Mouse (Mus musculus) limb, embryonic 11.5 days (tissue): ENCODE data around the gene Adat3. TPM values are rescaled to one million over a fixed set of nuclear protein-coding genes. Genes with fewer than 3 reads are reported as not detected.

ENCODE experiments used
- ATAC-seq: fragments of 200-750 bp; cut with Nextera tagmentation; 2 replicates; pipeline ENCODE4 v1.8.0; 2017; ENCODE audit warnings: low read depth; ENCODE audit not compliant: insufficient number of reproducible peaks, low FRiP score, low TSS enrichment
- DNase-seq: peaks from one replicate; pipeline ENCODE4 v3.0.0-alpha.2; 2015; ENCODE audit warnings: low spot score
- H3K27ac ChIP-seq: fragments of 300-500 bp; sonication (generic); replicated peaks from 2 replicates; pipeline ENCODE4 v1.5.1; 2014; ENCODE audit warnings: low read depth, mild to moderate bottlenecking, low read length
- H3K27me3 ChIP-seq: fragments of 300-500 bp; sonication (generic); 2 replicates; pipeline ENCODE4 v1.6.1; 2014; ENCODE audit warnings: mild to moderate bottlenecking, low read length, mixed read lengths; ENCODE audit not compliant: control insufficient read depth, insufficient read depth
- H3K36me3 ChIP-seq: fragments of 300-500 bp; sonication (generic); 2 replicates; pipeline ENCODE4 v1.6.1; 2014; ENCODE audit warnings: mild to moderate bottlenecking, low read length, moderate library complexity, mixed read lengths; ENCODE audit not compliant: control insufficient read depth, insufficient read depth
- H3K4me1 ChIP-seq: fragments of 300-500 bp; sonication (generic); 2 replicates; pipeline ENCODE4 v1.6.1; 2014; ENCODE audit warnings: low read length, mixed read lengths; ENCODE audit not compliant: control insufficient read depth, insufficient read depth
- H3K4me2 ChIP-seq: fragments of 300-500 bp; sonication (generic); 2 replicates; pipeline ENCODE4 v1.6.1; 2014; ENCODE audit warnings: low read depth, mild to moderate bottlenecking, moderate library complexity; ENCODE audit not compliant: severe bottlenecking
- H3K4me3 ChIP-seq: fragments of 300-500 bp; sonication (generic); 2 replicates; pipeline ENCODE4 v1.5.1; 2014; ENCODE audit warnings: low read depth, low read length
- H3K9ac ChIP-seq: fragments of 300-500 bp; sonication (generic); 2 replicates; pipeline ENCODE4 v1.6.1; 2014; ENCODE audit warnings: mild to moderate bottlenecking, low read length
- H3K9me3 ChIP-seq: fragments of 300-500 bp; sonication (generic); 2 replicates; pipeline ENCODE4 v1.6.1; 2016; ENCODE audit warnings: low read length; ENCODE audit not compliant: control insufficient read depth
- WGBS: fragments of 180-500 bp; shearing (Covaris S2); extraction: QIAGEN DNeasy Blood & Tissue Kit; methylation state at CpG from one replicate; pipeline ENCODE4 v1.1.7; 2014; 5-methylcytosine and 5-hydroxymethylcytosine counted together
- polyA plus RNA-seq: library from polyadenylated mRNA; unstranded; fragments of >200 nt; fragmentation: Nextera tagmentation; extraction: Ambion mirVana; gene quantifications from 2 replicates; pipeline ENCODE4 v1.2.1, GENCODE M21; 2014

Gene Adat3
- polyA plus RNA-seq, 1 experiment from 2014 or later, result 9.8 TPM

DNA sequence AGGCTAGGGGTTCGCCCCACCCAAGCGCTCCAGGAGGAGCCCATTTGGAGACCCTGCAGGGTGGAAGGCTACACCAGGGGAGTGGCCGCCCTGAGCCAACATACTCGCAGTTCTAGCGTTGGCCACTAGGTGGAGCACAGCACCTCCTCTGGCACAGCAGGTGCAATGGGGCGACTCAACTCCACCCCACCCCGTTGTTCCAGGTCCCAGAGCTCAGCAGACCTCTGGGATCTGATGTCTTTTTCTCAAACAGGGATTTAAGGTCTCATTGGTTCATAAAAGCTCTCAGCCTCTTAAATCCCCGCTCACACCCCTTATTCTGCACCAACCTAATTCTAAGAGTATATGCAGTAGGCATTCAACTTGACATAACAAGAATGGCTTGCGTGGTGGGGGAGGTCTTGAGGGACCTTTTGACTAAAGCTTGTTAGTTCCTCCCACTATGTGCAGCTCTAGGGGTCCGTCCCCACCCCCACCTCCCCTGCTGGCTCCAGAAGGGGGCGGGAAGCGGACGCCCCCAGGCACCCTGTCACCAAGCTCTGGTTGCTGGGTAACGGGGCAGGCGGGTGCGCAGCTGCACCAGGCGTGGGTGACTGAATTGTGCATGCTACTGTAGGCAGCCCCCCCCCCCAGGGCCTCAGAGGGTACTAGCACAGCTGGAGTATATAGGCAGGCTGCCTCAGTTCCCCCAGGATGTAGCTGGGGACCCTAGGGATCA, 36.1 kb upstream of the Adat3 start:
- Histone ChIP-seq H3K9ac (no peak overlapping the region), H3K27ac (no peak overlapping the region), H3K4me3 (no peak overlapping the region), H3K9me3 (no peaks in the 10 kb centered on the region), H3K36me3 (no peaks in the 10 kb centered on the region), H3K27me3 (no peaks in the 10 kb centered on the region), H3K4me1 (peaks cover 15% of the 10 kb centered on the region), H3K4me2 (no peak overlapping the region)
- ATAC-seq, result no peak
- DNase-seq, result peak; percentile 94
- 27% methylated on average over 17 of the region's 17 CpGs for WGBS

DNA sequence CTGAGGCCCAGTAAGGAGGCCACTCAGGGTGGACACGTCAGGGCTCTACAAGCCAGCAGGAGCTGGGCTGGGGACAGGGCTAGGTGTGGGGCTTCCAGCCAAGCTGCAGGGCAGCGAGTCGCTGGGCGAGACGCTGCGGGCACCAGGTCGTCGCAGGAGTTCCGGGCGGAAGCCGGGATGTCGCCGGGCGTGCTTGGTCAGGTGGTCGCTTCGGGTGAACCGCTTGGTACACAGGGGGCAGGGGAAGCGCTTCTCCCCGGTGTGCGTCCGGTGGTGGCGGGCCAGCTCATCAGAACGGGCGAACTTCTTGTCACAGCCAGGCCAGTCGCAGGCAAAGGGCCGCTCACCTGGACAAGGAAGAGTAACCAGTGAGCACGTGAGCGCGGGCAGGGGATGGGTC, 33.8 kb upstream of the Adat3 start:
- Histone ChIP-seq H3K27me3 (no peaks in the 10 kb centered on the region), H3K36me3 (no peaks in the 10 kb centered on the region), H3K9me3 (no peaks in the 10 kb centered on the region), H3K9ac (no peak overlapping the region), H3K27ac (no peak overlapping the region), H3K4me1 (peaks cover 19% of the 10 kb centered on the region), H3K4me3 (no peak overlapping the region), H3K4me2 (no peak overlapping the region)
- no peak for ATAC-seq
- DNase-seq, result no peak
- 95% methylated on average over 29 of the region's 29 CpGs for WGBS

GRCm38 (mm10) chr10:80569664-80570066, 33.0 kb upstream of the Adat3 start:
- Histone ChIP-seq H3K27ac (no peak overlapping the region), H3K9ac (no peak overlapping the region), H3K9me3 (no peaks in the 10 kb centered on the region), H3K27me3 (no peaks in the 10 kb centered on the region), H3K4me1 (peaks cover 19% of the 10 kb centered on the region), H3K4me2 (no peak overlapping the region), H3K4me3 (no peak overlapping the region), H3K36me3 (no peaks in the 10 kb centered on the region)
- WGBS, result 28% methylated on average over 10 of the region's 10 CpGs
- no peak for ATAC-seq
- DNase-seq, result peak; percentile 66

DNA sequence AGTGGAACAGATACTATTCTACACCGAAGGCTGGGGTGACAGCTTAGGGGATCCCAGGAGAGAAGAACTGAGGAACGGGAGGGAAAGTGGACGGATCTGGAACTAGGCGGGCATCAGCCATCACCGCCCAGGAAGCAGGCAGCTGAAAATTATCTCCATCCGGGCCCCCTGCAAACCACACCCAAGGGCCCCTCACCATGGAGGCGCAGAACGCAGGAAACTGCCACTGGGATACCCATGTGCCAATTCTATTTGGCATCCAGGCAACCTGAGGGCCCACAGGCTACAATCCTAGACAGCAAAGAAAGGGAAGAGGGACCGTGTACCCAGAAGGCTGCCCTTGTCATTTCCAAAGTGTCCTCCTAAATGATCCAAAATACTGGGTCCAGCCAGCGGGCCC, 32.3 kb upstream of the Adat3 start:
- no peaks in the 10 kb centered on the region for H3K36me3 ChIP-seq
- H3K4me1 ChIP-seq, result peaks cover 21% of the 10 kb centered on the region
- ATAC-seq (no peak), DNase-seq (no peak)
- H3K27ac ChIP-seq, result peak overlapping the region; percentile 65
- H3K4me3 ChIP-seq, result no peak overlapping the region
- no peaks in the 10 kb centered on the region for H3K27me3 ChIP-seq
- no peaks in the 10 kb centered on the region for H3K9me3 ChIP-seq
- no peak overlapping the region for H3K9ac ChIP-seq
- 86% methylated on average over 10 of the region's 10 CpGs for WGBS
- H3K4me2 ChIP-seq, result peak overlapping the region; percentile 48

DNA sequence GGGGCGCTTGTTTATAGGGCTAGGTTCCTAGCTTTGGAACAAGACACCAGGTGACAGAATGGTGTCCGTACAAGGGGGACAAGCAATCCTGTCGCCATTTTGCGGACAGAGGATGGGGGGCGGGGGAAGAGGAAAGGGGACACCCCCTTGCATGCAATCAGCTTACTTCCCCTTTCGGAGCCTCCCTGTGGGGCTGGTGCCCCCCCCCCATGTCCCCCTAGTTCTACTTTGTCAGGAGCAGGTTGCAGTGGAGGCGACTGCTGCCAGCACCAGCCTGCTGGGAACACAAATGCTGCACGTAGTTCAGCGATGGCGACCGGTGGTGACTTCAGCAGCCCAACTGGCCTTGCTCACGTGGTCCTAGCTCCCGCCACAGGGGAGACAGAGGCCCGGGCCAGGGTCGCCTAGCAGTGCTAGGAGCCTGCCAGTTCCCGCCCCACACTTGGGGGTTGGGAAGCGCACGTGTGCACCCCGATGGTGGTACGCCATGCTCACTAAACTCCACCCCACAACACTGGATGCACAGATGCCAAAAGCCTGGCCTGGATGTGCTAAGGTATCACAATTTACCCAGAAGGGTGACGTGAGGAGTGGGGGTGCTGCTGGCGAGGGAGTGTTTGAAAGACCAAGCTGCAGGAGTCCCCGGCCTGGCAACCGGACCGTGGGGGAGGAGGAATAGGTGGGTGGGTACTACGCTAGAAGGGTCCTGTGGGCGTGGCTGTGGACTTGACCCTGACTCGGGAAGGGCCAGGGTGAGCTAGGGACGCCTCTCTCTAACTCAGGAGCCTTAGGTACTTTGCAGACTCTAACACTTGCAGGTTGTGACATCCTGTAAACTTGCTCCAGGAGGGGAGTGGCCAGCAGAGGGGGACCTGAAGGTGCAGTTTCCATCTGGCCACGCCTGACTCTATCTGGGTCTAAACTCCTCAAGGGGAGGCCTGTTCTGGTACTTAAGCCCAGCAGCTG, 31.5 kb upstream of the Adat3 start:
- ATAC-seq, result peak; percentile 48; the same call in 1 of the 2 replicates
- Histone ChIP-seq H3K4me2 (peak overlapping the region; percentile 48), H3K4me3 (peak overlapping the region; percentile 20), H3K9ac (peak overlapping the region; percentile 55), H3K9me3 (no peaks in the 10 kb centered on the region), H3K36me3 (no peaks in the 10 kb centered on the region), H3K27me3 (no peaks in the 10 kb centered on the region), H3K4me1 (peaks cover 27% of the 10 kb centered on the region), H3K27ac (peak overlapping the region; percentile 65)
- DNase-seq, result peak; percentile 60
- WGBS, result 19% methylated on average over 30 of the region's 30 CpGs

GRCm38 (mm10) chr10:80572477-80572876, 30.2 kb upstream of the Adat3 start:
- ATAC-seq (no peak), DNase-seq (no peak)
- no peak overlapping the region for H3K27ac ChIP-seq
- WGBS, result 76% methylated on average over 2 of the region's 2 CpGs
- H3K36me3 ChIP-seq, result no peaks in the 10 kb centered on the region
- no peaks in the 10 kb centered on the region for H3K27me3 ChIP-seq
- no peak overlapping the region for H3K9ac ChIP-seq
- no peak overlapping the region for H3K4me2 ChIP-seq
- no peaks in the 10 kb centered on the region for H3K9me3 ChIP-seq
- H3K4me3 ChIP-seq, result no peak overlapping the region
- peaks cover 26% of the 10 kb centered on the region for H3K4me1 ChIP-seq

- Histone ChIP-seq H3K27me3 (no peaks in the 10 kb centered on the region), H3K9ac (no peak overlapping the region), H3K9me3 (no peaks in the 10 kb centered on the region), H3K36me3 (no peaks in the 10 kb centered on the region), H3K4me2 (no peak overlapping the region), H3K4me3 (no peak overlapping the region), H3K27ac (no peak overlapping the region), H3K4me1 (peaks cover 31% of the 10 kb centered on the region)
- DNase-seq (no peak), ATAC-seq (no peak)
- WGBS, result 67% methylated on average over 9 of the region's 9 CpGs
Observed at GRCm38 (mm10) chr10:80573944-80574343, 28.7 kb upstream of the Adat3 start.

GRCm38 (mm10) chr10:80574896-80575295, 27.8 kb upstream of the Adat3 start:
- H3K4me2 ChIP-seq, result no peak overlapping the region
- H3K4me3 ChIP-seq, result no peak overlapping the region
- H3K36me3 ChIP-seq, result no peaks in the 10 kb centered on the region
- no peak for ATAC-seq
- no peaks in the 10 kb centered on the region for H3K27me3 ChIP-seq
- H3K9me3 ChIP-seq, result no peaks in the 10 kb centered on the region
- peaks cover 31% of the 10 kb centered on the region for H3K4me1 ChIP-seq
- no peak overlapping the region for H3K9ac ChIP-seq
- WGBS, result 81% methylated on average over 3 of the region's 3 CpGs
- no peak for DNase-seq
- no peak overlapping the region for H3K27ac ChIP-seq
